Mouse (Mus musculus): ENCODE results near the gene Cdk19.
"Not testable (repeated sequence)": the region's sequence is repeated elsewhere in the genome, so short reads cannot be mapped to it uniquely, and the experiment has no call there.

Cdk19 gene

DNA sequence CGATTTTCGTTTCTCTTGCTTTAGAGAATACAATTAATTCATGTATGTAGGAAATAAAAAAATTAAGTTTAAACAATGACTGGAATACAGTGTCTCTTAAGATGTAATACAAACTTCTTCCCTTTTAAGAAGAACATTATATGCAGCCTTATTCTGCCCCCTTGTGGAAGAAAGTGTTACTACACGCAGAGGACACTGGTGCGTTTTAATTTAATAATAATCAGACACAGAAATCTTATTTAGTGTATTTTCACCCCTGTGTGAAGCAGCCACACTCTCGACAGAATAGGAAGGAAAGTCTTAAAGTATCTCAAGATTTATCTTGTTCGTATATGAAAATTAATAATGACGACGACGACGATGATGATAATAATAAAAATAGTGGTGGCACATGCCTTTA lies 185.6 kb downstream of the Cdk19 start:
- no peak for DNase-seq (ENCODE audit: low spot score)

DNA sequence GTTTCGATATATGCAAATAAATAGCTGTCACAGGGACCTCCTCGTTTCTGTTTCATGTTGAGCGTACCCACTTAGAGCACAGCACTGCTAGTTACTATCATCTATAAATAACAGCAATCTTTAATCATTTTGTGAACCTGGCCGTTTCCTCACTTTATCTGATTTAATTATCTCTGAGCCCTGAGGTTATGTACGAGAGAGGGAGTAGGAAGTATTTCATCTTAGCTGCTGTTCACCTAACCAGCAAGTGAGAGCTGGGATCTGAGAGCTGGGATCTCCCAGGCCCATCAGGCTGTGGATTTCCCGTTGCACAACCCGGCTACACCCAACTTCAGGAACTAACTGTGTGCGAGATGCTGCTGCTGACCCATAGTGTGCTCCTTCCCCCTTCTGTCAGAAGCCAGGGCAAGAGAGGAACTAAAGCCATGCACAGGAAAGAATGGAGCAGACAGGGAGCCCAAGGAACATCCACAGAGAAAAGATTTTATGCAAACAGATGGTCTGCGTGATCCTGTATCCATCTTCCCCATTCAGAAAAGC lies 186.3 kb downstream of the Cdk19 start:
- no peak for DNase-seq (ENCODE audit: low spot score)

DNA sequence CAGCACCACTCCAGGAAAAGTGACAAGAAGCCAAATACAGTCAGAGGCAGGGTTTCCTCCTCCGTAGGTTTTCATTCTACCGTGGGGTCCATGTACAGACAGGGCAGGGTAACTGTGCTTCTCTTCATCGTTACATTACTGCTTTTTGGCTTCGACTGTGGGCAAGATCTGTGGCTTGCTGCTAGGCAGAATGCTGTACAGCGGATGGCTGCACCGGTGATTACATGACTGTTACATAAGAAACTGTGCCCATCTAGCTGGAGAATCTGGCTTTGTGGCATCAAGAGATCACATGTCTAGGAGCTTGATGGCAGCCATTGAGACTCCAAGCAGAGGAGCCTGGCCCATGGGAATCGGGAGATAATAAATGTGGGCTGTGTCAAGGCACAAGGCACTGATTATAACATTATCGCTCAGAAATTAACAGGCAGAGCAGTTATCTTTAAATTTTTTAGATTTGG lies 187.0 kb downstream of the Cdk19 start:
- no peak for DNase-seq (ENCODE audit: low spot score)

DNA sequence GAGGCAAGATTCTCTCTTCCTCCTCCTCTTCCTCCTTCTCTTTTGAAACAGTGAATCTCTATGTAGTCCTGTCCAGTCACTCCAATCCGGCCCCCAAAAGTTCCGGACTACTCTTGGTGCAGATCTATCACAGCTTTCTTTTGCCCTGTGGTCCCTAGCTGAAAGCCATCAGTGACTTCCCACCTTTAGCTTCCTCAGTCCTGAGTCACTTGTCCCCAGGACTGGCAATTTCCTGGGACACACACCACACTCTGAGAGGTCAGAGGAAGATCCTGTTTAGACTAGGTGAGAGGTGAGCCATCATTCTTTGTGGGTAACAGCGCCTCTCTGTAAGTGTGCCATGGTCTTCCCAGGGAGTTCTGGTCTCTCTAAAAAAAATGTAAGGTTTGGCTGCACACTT lies 187.6 kb downstream of the Cdk19 start:
- DNase-seq (ENCODE audit: low spot score): no peak

DNA sequence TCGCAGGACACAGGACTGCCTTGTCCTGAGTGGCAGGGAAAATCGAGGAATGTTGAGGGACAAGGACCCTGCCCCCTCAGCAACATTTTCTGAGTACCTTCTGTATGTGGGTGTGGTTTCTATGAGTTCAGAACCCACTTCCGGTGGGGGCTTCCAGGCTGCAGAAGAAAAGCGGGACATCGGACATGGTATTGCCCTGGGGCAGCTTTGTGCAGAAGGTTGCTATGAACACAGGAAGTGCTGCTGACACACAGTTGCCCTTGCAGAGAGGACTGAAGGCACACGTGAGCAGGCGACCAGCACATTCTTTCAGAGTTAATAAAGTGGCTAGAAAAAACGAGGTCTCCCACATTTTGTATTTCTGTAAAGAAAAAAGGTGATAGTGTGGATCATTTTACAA lies 188.2 kb downstream of the Cdk19 start:
- DNase-seq (ENCODE audit: low spot score): no peak

DNA sequence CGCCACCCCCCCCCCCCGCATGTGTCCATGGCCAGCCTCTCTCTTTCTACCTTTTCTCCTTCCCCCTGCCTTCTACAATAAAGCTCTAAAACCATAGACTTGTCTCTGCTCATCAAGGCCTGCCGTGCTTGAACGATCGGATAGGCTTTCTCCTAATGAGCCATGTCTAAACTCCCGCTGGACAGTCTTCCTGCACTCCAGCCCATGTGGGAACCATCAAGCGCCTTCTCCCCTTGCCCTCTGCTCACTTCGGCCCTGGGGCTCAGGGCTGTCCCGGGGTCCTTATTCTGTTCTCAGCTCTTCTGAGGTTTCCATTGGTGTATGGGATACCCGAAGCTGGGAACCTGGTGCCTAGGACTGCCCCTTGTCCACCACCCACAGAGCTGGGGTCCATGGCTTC lies 189.3 kb downstream of the Cdk19 start:
- no peak for DNase-seq (ENCODE audit: low spot score)

DNA sequence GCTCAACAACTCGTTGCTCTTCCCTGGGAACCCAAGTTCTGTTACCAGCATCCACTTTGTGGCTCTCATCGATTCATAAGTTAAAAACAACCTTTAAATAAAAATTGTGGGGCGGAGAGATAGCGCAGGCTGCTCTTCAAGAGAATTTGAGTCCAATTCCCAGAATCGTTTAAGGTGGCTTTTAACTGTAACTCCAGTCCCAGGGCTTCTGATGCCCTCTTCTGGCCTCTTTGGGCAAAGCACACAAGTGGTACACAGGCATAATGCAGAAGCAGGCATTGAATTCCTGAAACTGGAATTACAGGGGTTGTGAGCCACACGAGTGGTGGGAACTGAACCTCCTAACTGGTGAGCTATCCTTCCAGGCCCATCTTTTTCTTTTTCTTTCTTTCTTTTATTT lies 190.3 kb downstream of the Cdk19 start:
- DNase-seq (ENCODE audit: low spot score): no peak

DNA sequence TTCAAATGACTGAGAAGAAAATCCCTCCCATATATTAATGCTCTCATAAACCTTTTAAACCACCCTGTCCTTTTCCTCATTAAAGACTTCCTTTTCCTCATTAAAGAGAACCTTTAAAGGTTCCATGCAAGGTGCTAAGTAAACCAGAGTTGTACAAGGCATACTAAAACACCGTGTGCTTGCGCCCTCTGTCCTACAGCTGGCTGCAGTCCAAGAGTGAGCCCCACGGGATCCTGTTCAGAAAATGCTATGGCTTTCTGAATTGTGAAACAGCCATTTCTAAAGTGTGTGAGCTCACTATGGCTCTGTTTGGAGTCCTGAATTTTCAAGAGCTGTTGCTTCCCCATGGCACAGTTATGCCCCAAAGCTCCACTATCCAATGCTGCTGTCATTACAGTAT lies 191.3 kb downstream of the Cdk19 start:
- no peak for DNase-seq (ENCODE audit: low spot score)

DNA sequence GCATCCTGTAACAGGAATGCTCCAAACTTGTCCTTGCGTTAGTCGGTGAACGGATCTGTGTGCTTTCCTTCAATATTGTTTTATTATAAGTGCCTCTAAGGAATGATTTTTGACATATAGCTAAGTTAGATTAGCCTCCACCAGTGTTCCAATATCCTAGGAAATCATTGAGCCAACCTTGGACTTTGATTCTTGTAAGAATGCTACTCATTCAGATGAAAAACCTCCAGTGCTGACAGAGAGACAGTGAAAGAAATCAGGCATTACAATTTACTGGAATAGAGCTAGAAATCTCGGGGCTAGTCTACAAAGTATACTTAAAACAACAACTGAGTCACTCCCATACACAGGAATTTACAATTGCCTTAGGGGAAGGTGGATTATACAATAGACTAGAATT lies 193.2 kb downstream of the Cdk19 start:
- DNase-seq (ENCODE audit: low spot score): not testable (repeated sequence)
